Mouse (Mus musculus): ENCODE results near the gene Gm45785.

DNA sequence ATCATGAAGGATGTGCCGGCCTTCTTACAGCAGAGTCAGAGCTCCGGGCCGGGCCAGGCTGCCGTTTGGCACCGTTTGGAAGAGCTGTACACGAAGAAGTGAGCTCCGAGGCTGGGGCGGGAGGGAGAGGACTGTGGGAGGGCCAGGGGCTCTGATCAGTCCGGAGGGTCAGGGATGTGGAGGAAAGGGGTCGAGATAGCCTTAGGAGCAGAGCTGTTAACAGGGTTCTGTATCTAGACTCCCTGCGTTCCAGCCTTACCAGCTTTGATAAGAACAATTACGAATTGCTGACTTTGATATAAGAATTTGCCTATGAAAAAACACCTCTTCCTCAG is 26.3 kb upstream of the Gm45785 start:
- no peak for TF ChIP-seq POLR2A (IDR thresholded peaks at IDR 0.05; ENCODE audit: insufficient read depth, low read depth, low read length)
- no peak for TF ChIP-seq CTCF (IDR thresholded peaks at IDR 0.05)
